Mouse (Mus musculus): Measurements from ENCODE around the gene Il3ra. TPM values are rescaled to one million over a fixed set of nuclear protein-coding genes. Genes with fewer than 3 reads are reported as not detected.

Gene Il3ra
- polyA plus RNA-seq, 1 experiment, result 56.9 TPM

DNA sequence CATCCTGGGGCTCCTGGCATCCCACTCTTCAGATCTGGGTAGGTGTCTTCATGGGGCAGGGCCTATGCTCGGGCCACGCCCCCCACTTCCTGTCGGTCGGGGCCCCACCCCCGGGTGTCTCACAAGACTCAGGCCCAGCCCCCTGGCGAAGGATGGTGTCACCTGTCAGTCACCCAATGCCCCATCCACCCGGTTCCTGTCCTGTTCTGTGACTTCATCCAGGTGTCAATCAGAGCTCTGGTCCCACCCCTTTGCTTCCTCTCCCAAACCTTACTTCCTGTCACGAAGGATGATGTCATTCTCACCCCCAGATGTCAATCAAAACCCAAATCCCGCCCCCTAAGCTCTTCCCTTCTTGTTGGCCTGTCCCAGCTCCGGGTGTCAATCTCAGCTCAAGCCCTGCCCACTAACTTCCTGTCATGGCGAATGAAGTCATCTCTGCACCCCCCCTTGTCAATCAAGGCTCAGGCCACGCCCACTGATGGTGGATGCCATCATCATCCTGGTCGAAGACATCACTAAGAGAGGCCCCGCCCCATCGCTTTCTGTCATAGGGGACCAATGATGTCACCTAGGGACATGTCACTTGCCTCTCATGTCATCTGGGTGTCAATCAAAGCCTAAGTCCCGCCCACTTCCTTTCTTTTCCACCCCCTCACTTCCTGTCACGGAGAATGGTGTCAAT lies 1.2 kb downstream of the Il3ra start:
- DNase-seq (ENCODE audit: low read depth in 1 of 2, low spot score in 2 of 2), result peak in 1 of 2 experiments; percentile 29
- Histone ChIP-seq H3K4me3 (ENCODE audit: extremely low read depth, insufficient read depth, insufficient read length) (no peak overlapping the region), H3K27me3 (ENCODE audit: control insufficient read depth, insufficient read depth, low read length) (no peaks in the 10 kb centered on the region), H3K36me3 (ENCODE audit: control insufficient read depth, insufficient read depth, low read length) (no peaks in the 10 kb centered on the region), H3K27ac (ENCODE audit: insufficient read depth, low read length) (no peak overlapping the region), H3K4me1 (ENCODE audit: control insufficient read depth, insufficient read depth, insufficient read length) (no peaks in the 10 kb centered on the region)
- no peak for TF ChIP-seq POLR2A (IDR thresholded peaks at IDR 0.05; ENCODE audit: low read depth, low read length)
- TF ChIP-seq CTCF (IDR thresholded peaks at IDR 0.05; ENCODE audit: extremely low read depth, insufficient read depth, insufficient read length, insufficient replicate concordance), result no peak
- WGBS, result 76% methylated on average over 17 of the region's 17 CpGs

GRCm38 (mm10) chr14:14347836-14348621 lies 2.0 kb downstream of the Il3ra start:
- TF ChIP-seq POLR2A (IDR thresholded peaks at IDR 0.05; ENCODE audit: low read depth, low read length) (no peak), CTCF (IDR thresholded peaks at IDR 0.05; ENCODE audit: extremely low read depth, insufficient read depth, insufficient read length, insufficient replicate concordance) (no peak)
- Histone ChIP-seq H3K36me3 (ENCODE audit: control insufficient read depth, insufficient read depth, low read length) (no peaks in the 10 kb centered on the region), H3K4me3 (ENCODE audit: extremely low read depth, insufficient read depth, insufficient read length) (no peak overlapping the region), H3K27ac (ENCODE audit: insufficient read depth, low read length) (no peak overlapping the region), H3K4me1 (ENCODE audit: control insufficient read depth, insufficient read depth, insufficient read length) (no peaks in the 10 kb centered on the region), H3K27me3 (ENCODE audit: control insufficient read depth, insufficient read depth, low read length) (no peaks in the 10 kb centered on the region)
- DNase-seq (ENCODE audit: low read depth in 1 of 2, low spot score in 2 of 2), result peak; percentile 7 to 76
- WGBS, result 94% methylated on average over 14 of the region's 14 CpGs

DNA sequence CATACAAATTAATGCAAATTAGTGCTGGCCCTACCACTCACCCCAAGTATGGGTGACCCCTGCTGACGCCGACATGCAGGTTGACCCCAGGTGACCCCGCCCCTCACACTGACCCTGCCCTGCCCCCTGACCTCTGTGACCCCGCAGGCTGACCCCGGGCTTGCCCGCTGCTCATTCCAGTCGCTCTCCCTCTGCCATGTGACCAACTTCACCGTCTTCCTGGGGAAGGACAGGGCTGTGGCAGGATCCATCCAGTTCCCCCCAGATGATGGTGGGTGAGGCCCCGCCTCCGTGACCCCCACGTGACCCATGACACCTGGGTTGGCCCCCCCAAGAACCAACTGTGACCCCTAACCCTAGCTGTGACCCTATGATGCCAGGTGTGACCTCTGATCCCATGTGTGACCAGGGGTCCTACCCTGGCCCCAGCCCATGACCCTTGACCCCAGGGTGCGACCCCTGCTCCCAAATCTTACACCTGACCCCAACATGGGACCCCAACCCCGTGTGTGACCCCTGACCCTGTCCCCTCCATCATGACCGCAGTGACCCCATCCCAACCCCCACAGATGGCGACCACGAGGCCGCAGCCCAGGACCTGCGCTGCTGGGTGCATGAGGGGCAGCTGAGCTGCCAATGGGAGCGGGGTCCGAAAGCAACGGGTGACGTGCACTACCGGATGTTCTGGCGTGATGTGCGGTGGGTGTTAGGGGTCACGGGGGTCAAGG lies 2.8 kb downstream of the Il3ra start:
- peak in 1 of 2 experiments; percentile 12 for DNase-seq (ENCODE audit: low read depth in 1 of 2, low spot score in 2 of 2)
- H3K27me3 ChIP-seq (ENCODE audit: control insufficient read depth, insufficient read depth, low read length), result no peaks in the 10 kb centered on the region
- WGBS, result 99% methylated on average over 26 of the region's 26 CpGs
- H3K4me1 ChIP-seq (ENCODE audit: control insufficient read depth, insufficient read depth, insufficient read length), result no peaks in the 10 kb centered on the region
- H3K27ac ChIP-seq (ENCODE audit: insufficient read depth, low read length), result no peak overlapping the region
- TF ChIP-seq POLR2A (IDR thresholded peaks at IDR 0.05; ENCODE audit: low read depth, low read length), result no peak
- TF ChIP-seq CTCF (IDR thresholded peaks at IDR 0.05; ENCODE audit: extremely low read depth, insufficient read depth, insufficient read length, insufficient replicate concordance), result no peak
- H3K4me3 ChIP-seq (ENCODE audit: extremely low read depth, insufficient read depth, insufficient read length), result no peak overlapping the region
- no peaks in the 10 kb centered on the region for H3K36me3 ChIP-seq (ENCODE audit: control insufficient read depth, insufficient read depth, low read length)

GRCm38 (mm10) chr14:14349485-14350262 lies 3.6 kb downstream of the Il3ra start:
- no peaks in the 10 kb centered on the region for H3K4me1 ChIP-seq (ENCODE audit: control insufficient read depth, insufficient read depth, insufficient read length)
- H3K27me3 ChIP-seq (ENCODE audit: control insufficient read depth, insufficient read depth, low read length), result no peaks in the 10 kb centered on the region
- WGBS, result 94% methylated on average over 20 of the region's 20 CpGs
- H3K27ac ChIP-seq (ENCODE audit: insufficient read depth, low read length), result no peak overlapping the region
- DNase-seq (ENCODE audit: low read depth in 1 of 2, low spot score in 2 of 2), result peak; percentile 12 to 71
- no peak overlapping the region for H3K4me3 ChIP-seq (ENCODE audit: extremely low read depth, insufficient read depth, insufficient read length)
- H3K36me3 ChIP-seq (ENCODE audit: control insufficient read depth, insufficient read depth, low read length), result no peaks in the 10 kb centered on the region
- TF ChIP-seq CTCF (IDR thresholded peaks at IDR 0.05; ENCODE audit: extremely low read depth, insufficient read depth, insufficient read length, insufficient replicate concordance), result no peak
- TF ChIP-seq POLR2A (IDR thresholded peaks at IDR 0.05; ENCODE audit: low read depth, low read length), result no peak

DNA sequence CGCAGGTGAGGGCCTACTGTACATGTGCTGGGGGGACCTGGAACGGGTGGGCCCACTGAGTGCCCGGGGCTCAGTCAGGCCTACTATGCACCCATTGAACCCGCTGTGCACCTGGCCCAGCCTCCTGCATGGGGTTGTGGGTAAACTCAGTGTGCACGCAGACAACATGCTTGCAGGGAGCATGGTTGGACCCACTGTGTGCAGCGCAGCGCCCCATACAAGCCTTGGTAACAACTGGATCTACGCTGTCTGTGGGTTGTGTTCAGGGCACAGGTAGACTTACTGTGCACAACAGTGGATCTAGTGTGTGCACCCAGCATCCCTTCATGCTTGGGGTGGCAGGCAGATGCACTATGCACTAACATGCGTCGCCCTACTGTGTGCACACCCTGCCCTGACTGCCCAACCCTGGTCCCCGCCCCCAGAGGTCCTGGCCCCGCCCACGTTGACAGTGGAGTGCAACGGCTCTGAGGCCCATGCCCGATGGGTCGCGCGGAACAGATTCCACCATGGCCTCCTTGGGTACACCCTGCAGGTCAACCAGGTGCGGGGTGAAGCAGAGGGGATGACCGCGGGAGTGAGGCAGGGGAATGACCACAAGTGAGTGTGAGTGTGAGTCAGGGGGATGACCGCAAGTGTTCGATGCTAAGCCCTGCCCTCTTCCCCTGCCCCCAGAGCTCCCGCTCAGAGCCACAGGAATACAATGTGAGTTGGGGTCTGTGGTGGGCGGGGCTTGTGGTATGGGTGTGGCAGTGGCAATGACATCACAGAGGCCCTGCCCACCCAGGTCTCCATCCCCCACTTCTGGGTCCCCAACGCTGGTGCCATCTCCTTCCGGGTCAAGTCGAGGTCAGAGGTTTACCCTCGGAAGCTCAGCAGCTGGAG lies 4.4 kb downstream of the Il3ra start:
- TF ChIP-seq CTCF (IDR thresholded peaks at IDR 0.05; ENCODE audit: extremely low read depth, insufficient read depth, insufficient read length, insufficient replicate concordance) (no peak), POLR2A (IDR thresholded peaks at IDR 0.05; ENCODE audit: low read depth, low read length) (no peak)
- H3K4me3 ChIP-seq (ENCODE audit: extremely low read depth, insufficient read depth, insufficient read length), result no peak overlapping the region
- WGBS, result 97% methylated on average over 29 of the region's 29 CpGs
- DNase-seq (ENCODE audit: low read depth in 1 of 2, low spot score in 2 of 2), result peak in 1 of 2 experiments; percentile 8
- H3K27ac ChIP-seq (ENCODE audit: insufficient read depth, low read length), result no peak overlapping the region
- H3K36me3 ChIP-seq (ENCODE audit: control insufficient read depth, insufficient read depth, low read length), result no peaks in the 10 kb centered on the region
- no peaks in the 10 kb centered on the region for H3K27me3 ChIP-seq (ENCODE audit: control insufficient read depth, insufficient read depth, low read length)
- H3K4me1 ChIP-seq (ENCODE audit: control insufficient read depth, insufficient read depth, insufficient read length), result no peaks in the 10 kb centered on the region
